Mouse (Mus musculus) bone marrow, adult 2 months (tissue): ENCODE measurements at regions not wholly inside any gene's neighbourhood (a gene's known extent, or its start where the extent isn't known, plus 50 kb on each side); places are given as distances from the start of the nearest gene placed in this dataset.

Source experiments
- CTCF ChIP-seq: fragments of 200-500 bp; IDR thresholded peaks from 2 replicates; pipeline ENCODE4 v1.5.1; 2011; ENCODE audit warnings: low read length, control low read depth; ENCODE audit not compliant: control insufficient read depth, insufficient read depth
- POLR2A ChIP-seq: fragments of 200-500 bp; IDR thresholded peaks from 2 replicates; pipeline ENCODE4 v1.6.1; 2011; ENCODE audit warnings: low read depth, mild to moderate bottlenecking, control low read depth, low read length, borderline replicate concordance; ENCODE audit not compliant: control insufficient read depth

- TF ChIP-seq POLR2A (no peak), CTCF (no peak)
Measured at GRCm38 (mm10) chr16:55527680-55528079, 229.9 kb upstream of the Zpld1 start.
